Mouse (Mus musculus) liver, embryonic 14.5 days (tissue): ENCODE measurements at regions not wholly inside any gene's neighbourhood (a gene's known extent, or its start where the extent isn't known, plus 50 kb on each side); places are given as distances from the start of the nearest gene placed in this dataset.

ENCODE experiments used
- CTCF ChIP-seq: IDR thresholded peaks from 2 replicates; pipeline ENCODE4 v1.5.1; 2016; ENCODE audit warnings: antibody characterized with exemption, low read depth, control low read depth
- EP300 ChIP-seq: IDR thresholded peaks from 2 replicates; pipeline ENCODE4 v1.6.1; 2016; ENCODE audit warnings: antibody characterized with exemption, low read depth

DNA sequence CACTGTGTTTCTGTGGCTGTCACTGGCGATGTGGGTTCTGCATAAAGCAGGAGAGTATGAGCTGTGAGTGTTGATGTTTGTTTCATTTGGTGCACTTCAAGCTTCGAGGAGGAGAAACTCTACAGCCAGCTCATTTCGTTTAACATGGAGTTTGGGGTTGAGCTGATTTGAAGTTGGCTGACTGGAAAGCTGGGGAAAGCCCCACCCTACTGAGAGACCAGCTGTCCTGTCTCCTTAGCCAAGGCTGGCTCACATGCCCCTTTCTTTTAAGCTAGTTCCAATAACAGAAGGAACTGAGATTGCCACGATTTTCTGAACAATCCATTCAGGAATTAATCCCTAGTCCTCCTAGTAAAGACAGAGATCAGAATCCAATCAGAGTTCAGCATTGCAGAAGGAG lies 157.6 kb upstream of the Cox10 start:
- TF ChIP-seq CTCF (no peak), EP300 (no peak)
